In genomic region chr10:13008737-13009121, GRCm38 (mm10) we compare ENCODE assay signal across 8 mouse cellular contexts. TPM values are rescaled to one million over a fixed set of nuclear protein-coding genes. Genes with fewer than 3 reads are reported as not detected.
DNase-seq lines count a peak whose midpoint lies in the region; ATAC-seq lines count a peak whose summit lies in the region.

No protein-coding gene starts in this region.

- no peaks in the 10 kb centered on the region; the same call in 1 of the 2 replicates for H3K36me3 ChIP-seq in lung, embryonic 15.5 days
- peaks cover 9% of the 10 kb centered on the region for H3K36me3 ChIP-seq in limb, embryonic 13.5 days
- no peaks in the 10 kb centered on the region; the same call in none of the 2 replicates for H3K36me3 ChIP-seq in neural tube, embryonic 15.5 days

- H3K9ac ChIP-seq in lung, embryonic 15.5 days = peak overlapping the region; percentile 69
- H3K9ac ChIP-seq in limb, embryonic 13.5 days = peak overlapping the region; percentile 88
- peak overlapping the region; percentile 57 for H3K9ac ChIP-seq in neural tube, embryonic 15.5 days (replicated peaks)

- peak overlapping the region; percentile 76 for H3K4me3 ChIP-seq in lung, embryonic 15.5 days
- H3K4me3 ChIP-seq in limb, embryonic 13.5 days = peak overlapping the region; percentile 94
- peak overlapping the region; percentile 68 for H3K4me3 ChIP-seq in neural tube, embryonic 15.5 days (replicated peaks)

- no peak for ATAC-seq in lung, embryonic 15.5 days (ENCODE audit: borderline replicate concordance, extremely low read depth, low FRiP score, low TSS enrichment)
- ATAC-seq in erythroid progenitor cell, adult 5-6 weeks (replicated peaks; ENCODE audit: low FRiP score, poor library complexity, severe bottlenecking) = peak; percentile 57
- ATAC-seq in limb, embryonic 13.5 days (ENCODE audit: low FRiP score, low read depth) = peak; percentile 9; the same call in 1 of the 2 replicates
- ATAC-seq in neural tube, embryonic 15.5 days (ENCODE audit: low FRiP score) = peak; percentile 50

- H3K27ac ChIP-seq in lung, embryonic 15.5 days = no peak overlapping the region; the same call in 1 of the 2 replicates
- H3K27ac ChIP-seq in limb, embryonic 13.5 days = peak overlapping the region; percentile 69; the same call in 1 of the 2 replicates
- peak overlapping the region; percentile 81 for H3K27ac ChIP-seq in neural tube, embryonic 15.5 days (replicated peaks)

- WGBS in lung, embryonic 15.5 days = 1% methylated on average over 29 of the region's 29 CpGs
- WGBS in limb, embryonic 13.5 days = 1% methylated on average over 29 of the region's 29 CpGs
- 2% methylated on average over 29 of the region's 29 CpGs for WGBS in neural tube, embryonic 15.5 days

- no peaks in the 10 kb centered on the region for H3K27me3 ChIP-seq in lung, embryonic 15.5 days
- no peaks in the 10 kb centered on the region for H3K27me3 ChIP-seq in limb, embryonic 13.5 days
- no peaks in the 10 kb centered on the region for H3K27me3 ChIP-seq in neural tube, embryonic 15.5 days (replicated peaks)

- no peaks in the 10 kb centered on the region for H3K9me3 ChIP-seq in lung, embryonic 15.5 days
- no peaks in the 10 kb centered on the region for H3K9me3 ChIP-seq in limb, embryonic 13.5 days
- H3K9me3 ChIP-seq in neural tube, embryonic 15.5 days (replicated peaks) = no peaks in the 10 kb centered on the region

- H3K4me1 ChIP-seq in lung, embryonic 15.5 days = peaks cover 11% of the 10 kb centered on the region
- H3K4me1 ChIP-seq in limb, embryonic 13.5 days = peaks cover 14% of the 10 kb centered on the region
- peaks cover 19% of the 10 kb centered on the region for H3K4me1 ChIP-seq in neural tube, embryonic 15.5 days

- no peak for DNase-seq in lung, postnatal 25 days (ENCODE audit: low spot score)
- no peak for DNase-seq in yolk sac, embryonic 10.5 days (ENCODE audit: low spot score)
- DNase-seq in kidney, postnatal 14 days = no peak
- no peak for DNase-seq in right cerebral cortex, postnatal 10 days (ENCODE audit: low spot score in 2 of 2)

- H3K4me2 ChIP-seq in lung, embryonic 15.5 days = peak overlapping the region; percentile 63
- H3K4me2 ChIP-seq in limb, embryonic 13.5 days (replicated peaks) = peak overlapping the region; percentile 72
- peak overlapping the region; percentile 88 for H3K4me2 ChIP-seq in neural tube, embryonic 15.5 days

RNA-seq across cellular contexts. Expression of gene Sf3b5, which starts 3.6 kb away (rescaled TPM):
- 35.8 and 37.5 TPM in 2 replicates for polyA plus RNA-seq in lung, embryonic 15.5 days (2015; fragmentation: Nextera tagmentation; extraction: Ambion mirVana)
- total RNA-seq in erythroid progenitor cell, adult 5-6 weeks (2015; ENCODE audit: low replicate concordance) = 4.7 and 6.7 TPM in 2 replicates
- total RNA-seq in erythroid progenitor cell, adult 5-6 weeks (2017; ENCODE audit: low replicate concordance) = 3.7 and 5.6 TPM in 2 replicates
- polyA plus RNA-seq in limb, embryonic 13.5 days (2015; fragmentation: Nextera tagmentation; extraction: Ambion mirVana) = 36.4 and 37.2 TPM in 2 replicates
- polyA plus RNA-seq in neural tube, embryonic 15.5 days (2015; fragmentation: Nextera tagmentation; extraction: Ambion mirVana) = 24.2 and 26.0 TPM in 2 replicates

RNA-seq across cellular contexts. Expression of gene Stx11, which starts 44.6 kb away (rescaled TPM):
- 2.0 and 5.3 TPM in 2 replicates for polyA plus RNA-seq in lung, embryonic 15.5 days (2015; fragmentation: Nextera tagmentation; extraction: Ambion mirVana)
- total RNA-seq in erythroid progenitor cell, adult 5-6 weeks (2015; ENCODE audit: low replicate concordance) = 5.9 and 11.5 TPM in 2 replicates
- total RNA-seq in erythroid progenitor cell, adult 5-6 weeks (2017; ENCODE audit: low replicate concordance) = 6.9 and 10.2 TPM in 2 replicates
- polyA plus RNA-seq in limb, embryonic 13.5 days (2015; fragmentation: Nextera tagmentation; extraction: Ambion mirVana) = 2.2 and 3.5 TPM in 2 replicates
- polyA plus RNA-seq in neural tube, embryonic 15.5 days (2015; fragmentation: Nextera tagmentation; extraction: Ambion mirVana) = 3.1 and 8.8 TPM in 2 replicates

RNA-seq across cellular contexts. Expression of gene Plagl1, which starts 51.6 kb away (rescaled TPM):
- polyA plus RNA-seq in lung, embryonic 15.5 days (2015; fragmentation: Nextera tagmentation; extraction: Ambion mirVana) = 134 and 135 TPM in 2 replicates
- total RNA-seq in erythroid progenitor cell, adult 5-6 weeks (2015; ENCODE audit: low replicate concordance) = not detected in 2 replicates
- total RNA-seq in erythroid progenitor cell, adult 5-6 weeks (2017; ENCODE audit: low replicate concordance) = not detected in 2 replicates
- polyA plus RNA-seq in limb, embryonic 13.5 days (2015; fragmentation: Nextera tagmentation; extraction: Ambion mirVana) = 169 and 180 TPM in 2 replicates
- polyA plus RNA-seq in neural tube, embryonic 15.5 days (2015; fragmentation: Nextera tagmentation; extraction: Ambion mirVana) = 26.2 and 48.7 TPM in 2 replicates
